Mouse (Mus musculus): Measurements from ENCODE around the gene Tmeff2.

GRCm38 (mm10) chr1:50970853-50971252, 70.4 kb downstream of the Tmeff2 start:
- TF ChIP-seq CTCF (IDR thresholded peaks at IDR 0.05; ENCODE audit: insufficient read depth, low read length) (no peak), POLR2A (IDR thresholded peaks at IDR 0.05; ENCODE audit: borderline replicate concordance, extremely low read depth, low read depth, low read length) (no peak)

Data from lung, adult 2 months (tissue).